Mouse (Mus musculus) embryonic facial prominence, embryonic 13.5 days (tissue): ENCODE results near the gene 2210407C18Rik. TPM values are rescaled to one million over a fixed set of nuclear protein-coding genes. Genes with fewer than 3 reads are reported as not detected.

Experiments used
- ATAC-seq: fragments of 200-750 bp; cut with Nextera tagmentation; 2 replicates; pipeline ENCODE4 v1.8.0; 2017; ENCODE audit warnings: low read depth; ENCODE audit not compliant: insufficient number of reproducible peaks, insufficient read depth, low FRiP score, low TSS enrichment
- H3K27ac ChIP-seq: fragments of 300-500 bp; sonication (generic); 2 replicates; pipeline ENCODE4 v1.5.1; 2015; ENCODE audit warnings: moderate library complexity, mild to moderate bottlenecking, inconsistent platforms
- H3K27me3 ChIP-seq: fragments of 300-500 bp; sonication (generic); 2 replicates; pipeline ENCODE4 v1.6.1; 2015; ENCODE audit warnings: mild to moderate bottlenecking, inconsistent platforms
- H3K36me3 ChIP-seq: fragments of 300-500 bp; sonication (generic); 2 replicates; pipeline ENCODE4 v1.6.1; 2015; ENCODE audit warnings: mild to moderate bottlenecking, inconsistent platforms
- H3K4me1 ChIP-seq: fragments of 300-500 bp; sonication (generic); 2 replicates; pipeline ENCODE4 v1.6.1; 2015; ENCODE audit warnings: inconsistent platforms
- H3K4me2 ChIP-seq: fragments of 300-500 bp; sonication (generic); 2 replicates; pipeline ENCODE4 v1.6.1; 2015; ENCODE audit warnings: moderate library complexity, mild to moderate bottlenecking, inconsistent platforms
- H3K4me3 ChIP-seq: fragments of 300-500 bp; sonication (generic); 2 replicates; pipeline ENCODE4 v1.5.1; 2015; ENCODE audit warnings: mild to moderate bottlenecking, inconsistent platforms
- H3K9ac ChIP-seq: fragments of 300-500 bp; sonication (generic); 2 replicates; pipeline ENCODE4 v1.6.1; 2015; ENCODE audit warnings: mild to moderate bottlenecking, inconsistent platforms
- H3K9me3 ChIP-seq: fragments of 300-500 bp; sonication (generic); 2 replicates; pipeline ENCODE4 v1.6.1; 2016; ENCODE audit warnings: inconsistent platforms
- WGBS: fragments of 180-500 bp; shearing (Covaris S2); methylation state at CpG from one replicate; pipeline ENCODE4 v1.1.7; 2015; ENCODE audit warnings: mixed read lengths; 5-methylcytosine and 5-hydroxymethylcytosine counted together
- polyA plus RNA-seq: library from polyadenylated mRNA; unstranded; fragments of >200 nt; fragmentation: Nextera tagmentation; extraction: Ambion mirVana; gene quantifications from 2 replicates; pipeline ENCODE4 v1.2.1, GENCODE M21; 2015

2210407C18Rik gene
- polyA plus RNA-seq, 1 experiment from 2014 or later, result not detected

GRCm38 (mm10) chr11:58626146-58626545 lies 10.3 kb upstream of the 2210407C18Rik start:
- no peak overlapping the region for H3K27ac ChIP-seq
- WGBS, result 63% methylated on average over 4 of the region's 4 CpGs
- no peak for ATAC-seq
- no peak overlapping the region for H3K4me2 ChIP-seq
- no peak overlapping the region for H3K4me3 ChIP-seq
- no peaks in the 10 kb centered on the region for H3K36me3 ChIP-seq
- no peak overlapping the region for H3K9ac ChIP-seq
- no peaks in the 10 kb centered on the region for H3K27me3 ChIP-seq
- no peaks in the 10 kb centered on the region for H3K9me3 ChIP-seq
- H3K4me1 ChIP-seq, result no peaks in the 10 kb centered on the region

GRCm38 (mm10) chr11:58618793-58619192 lies 2.9 kb upstream of the 2210407C18Rik start:
- no peak overlapping the region for H3K27ac ChIP-seq
- ATAC-seq, result no peak
- no peak overlapping the region for H3K4me2 ChIP-seq
- no peak overlapping the region for H3K9ac ChIP-seq
- no peaks in the 10 kb centered on the region for H3K36me3 ChIP-seq
- no peaks in the 10 kb centered on the region for H3K4me1 ChIP-seq
- no peak overlapping the region for H3K4me3 ChIP-seq
- no peaks in the 10 kb centered on the region for H3K9me3 ChIP-seq
- 76% methylated on average over 6 of the region's 6 CpGs for WGBS
- H3K27me3 ChIP-seq, result no peaks in the 10 kb centered on the region

- no peaks in the 10 kb centered on the region for H3K27me3 ChIP-seq
- H3K4me2 ChIP-seq, result no peak overlapping the region
- no peak for ATAC-seq
- 62% methylated on average over 3 of the region's 3 CpGs for WGBS
- H3K9me3 ChIP-seq, result no peaks in the 10 kb centered on the region
- no peaks in the 10 kb centered on the region for H3K4me1 ChIP-seq
- no peak overlapping the region for H3K27ac ChIP-seq
- no peak overlapping the region for H3K9ac ChIP-seq
- H3K4me3 ChIP-seq, result no peak overlapping the region
- H3K36me3 ChIP-seq, result no peaks in the 10 kb centered on the region
Measured at GRCm38 (mm10) chr11:58618369-58618768, 2.5 kb upstream of the 2210407C18Rik start.

GRCm38 (mm10) chr11:58614526-58614925 lies 1.3 kb downstream of the 2210407C18Rik start:
- no peaks in the 10 kb centered on the region for H3K27me3 ChIP-seq
- H3K9ac ChIP-seq, result no peak overlapping the region
- no peak overlapping the region for H3K4me2 ChIP-seq
- H3K4me3 ChIP-seq, result no peak overlapping the region
- H3K27ac ChIP-seq, result no peak overlapping the region
- H3K4me1 ChIP-seq, result no peaks in the 10 kb centered on the region
- no peaks in the 10 kb centered on the region for H3K36me3 ChIP-seq
- no peak for ATAC-seq
- H3K9me3 ChIP-seq, result no peaks in the 10 kb centered on the region

GRCm38 (mm10) chr11:58613359-58613758 lies 2.5 kb downstream of the 2210407C18Rik start:
- ATAC-seq, result no peak
- Histone ChIP-seq H3K27ac (no peak overlapping the region), H3K4me2 (no peak overlapping the region), H3K4me3 (no peak overlapping the region), H3K27me3 (no peaks in the 10 kb centered on the region), H3K36me3 (no peaks in the 10 kb centered on the region), H3K9ac (no peak overlapping the region), H3K4me1 (no peaks in the 10 kb centered on the region), H3K9me3 (no peaks in the 10 kb centered on the region)
- 77% methylated on average over 3 of the region's 3 CpGs for WGBS

- Histone ChIP-seq H3K27ac (no peak overlapping the region), H3K4me2 (no peak overlapping the region), H3K27me3 (no peaks in the 10 kb centered on the region), H3K4me1 (no peaks in the 10 kb centered on the region), H3K9me3 (no peaks in the 10 kb centered on the region), H3K4me3 (no peak overlapping the region), H3K36me3 (no peaks in the 10 kb centered on the region), H3K9ac (no peak overlapping the region)
- WGBS, result 87% methylated on average over 6 of the region's 6 CpGs
- no peak for ATAC-seq
Measured at GRCm38 (mm10) chr11:58607030-58607429, 8.8 kb downstream of the 2210407C18Rik start.

GRCm38 (mm10) chr11:58606177-58606919 lies 9.5 kb downstream of the 2210407C18Rik start:
- Histone ChIP-seq H3K9ac (no peak overlapping the region), H3K9me3 (no peaks in the 10 kb centered on the region), H3K4me3 (no peak overlapping the region), H3K36me3 (no peaks in the 10 kb centered on the region), H3K27ac (no peak overlapping the region), H3K4me2 (no peak overlapping the region), H3K27me3 (no peaks in the 10 kb centered on the region), H3K4me1 (no peaks in the 10 kb centered on the region)
- 86% methylated on average over 12 of the region's 12 CpGs for WGBS
- ATAC-seq, result no peak

- WGBS, result 87% methylated on average over 3 of the region's 3 CpGs
- Histone ChIP-seq H3K27me3 (no peaks in the 10 kb centered on the region), H3K27ac (no peak overlapping the region), H3K9ac (no peak overlapping the region), H3K4me1 (no peaks in the 10 kb centered on the region), H3K4me3 (no peak overlapping the region), H3K9me3 (no peaks in the 10 kb centered on the region), H3K4me2 (no peak overlapping the region), H3K36me3 (no peaks in the 10 kb centered on the region)
- no peak for ATAC-seq
Measured at GRCm38 (mm10) chr11:58605228-58605627, 10.6 kb downstream of the 2210407C18Rik start.

- H3K27ac ChIP-seq, result no peak overlapping the region
- H3K27me3 ChIP-seq, result no peaks in the 10 kb centered on the region
- H3K9ac ChIP-seq, result no peak overlapping the region
- ATAC-seq, result no peak
- no peaks in the 10 kb centered on the region for H3K36me3 ChIP-seq
- no peak overlapping the region for H3K4me3 ChIP-seq
- 73% methylated on average over 2 of the region's 2 CpGs for WGBS
- no peak overlapping the region for H3K4me2 ChIP-seq
- no peaks in the 10 kb centered on the region for H3K9me3 ChIP-seq
- no peaks in the 10 kb centered on the region for H3K4me1 ChIP-seq
Measured at GRCm38 (mm10) chr11:58604688-58605087, 11.2 kb downstream of the 2210407C18Rik start.

GRCm38 (mm10) chr11:58602800-58603560 lies 12.9 kb downstream of the 2210407C18Rik start:
- H3K36me3 ChIP-seq, result no peaks in the 10 kb centered on the region
- no peaks in the 10 kb centered on the region for H3K9me3 ChIP-seq
- no peaks in the 10 kb centered on the region for H3K27me3 ChIP-seq
- no peaks in the 10 kb centered on the region for H3K4me1 ChIP-seq
- no peak for ATAC-seq
- H3K27ac ChIP-seq, result no peak overlapping the region
- H3K4me2 ChIP-seq, result no peak overlapping the region
- H3K4me3 ChIP-seq, result no peak overlapping the region
- no peak overlapping the region for H3K9ac ChIP-seq
- 60% methylated on average over 6 of the region's 6 CpGs for WGBS

- Histone ChIP-seq H3K9ac (no peak overlapping the region), H3K4me3 (no peak overlapping the region), H3K27me3 (no peaks in the 10 kb centered on the region), H3K4me1 (no peaks in the 10 kb centered on the region), H3K36me3 (no peaks in the 10 kb centered on the region), H3K9me3 (no peaks in the 10 kb centered on the region), H3K27ac (no peak overlapping the region), H3K4me2 (no peak overlapping the region)
- ATAC-seq, result no peak
Measured at GRCm38 (mm10) chr11:58602062-58602461, 13.8 kb downstream of the 2210407C18Rik start.

GRCm38 (mm10) chr11:58597837-58598236 lies 18.0 kb downstream of the 2210407C18Rik start:
- Histone ChIP-seq H3K9ac (no peak overlapping the region), H3K9me3 (no peaks in the 10 kb centered on the region), H3K4me1 (no peaks in the 10 kb centered on the region), H3K4me2 (no peak overlapping the region), H3K4me3 (no peak overlapping the region), H3K36me3 (no peaks in the 10 kb centered on the region), H3K27ac (no peak overlapping the region), H3K27me3 (no peaks in the 10 kb centered on the region)
- WGBS, result 86% methylated on average over 13 of the region's 13 CpGs
- ATAC-seq, result no peak
